Mouse (Mus musculus) embryonic facial prominence, embryonic 14.5 days (tissue): Measurements from ENCODE around the gene Dtx4. TPM values are rescaled to one million over a fixed set of nuclear protein-coding genes. Genes with fewer than 3 reads are reported as not detected.

ENCODE experiments used
- polyA plus RNA-seq: library from polyadenylated mRNA; unstranded; fragments of >200 nt; fragmentation: Nextera tagmentation; extraction: Ambion mirVana; gene quantifications from 2 replicates; pipeline ENCODE4 v1.2.1, GENCODE M21; 2014

Gene Dtx4
- polyA plus RNA-seq, 1 experiment from 2014 or later, result 11.9 TPM

Other genes with a start within 250 kb of the Dtx4 start
- not detected in 2 replicates for gene Olfr235, start 240.4 kb downstream of the Dtx4 start, polyA plus RNA-seq
- 0.15 TPM in 1 of 2 replicates, not detected in the other for gene Olfr1434, start 221.6 kb downstream of the Dtx4 start, polyA plus RNA-seq
- gene Olfr1436, start 202.3 kb downstream of the Dtx4 start, polyA plus RNA-seq, result not detected in 2 replicates
- gene Olfr1437, start 176.4 kb downstream of the Dtx4 start, polyA plus RNA-seq, result 0.28 TPM in 1 of 2 replicates, not detected in the other
- not detected in 2 replicates for gene Olfr1438-ps1, start 165.5 kb downstream of the Dtx4 start, polyA plus RNA-seq
- 0.04 and 0.13 TPM in 2 replicates for gene Olfr1440, start 114.2 kb downstream of the Dtx4 start, polyA plus RNA-seq
- 0.18 TPM in 1 of 2 replicates, not detected in the other for gene Olfr1441, start 84.0 kb downstream of the Dtx4 start, polyA plus RNA-seq
- gene Pfpl, start 73.5 kb downstream of the Dtx4 start, polyA plus RNA-seq, result 0.10 TPM in 1 of 2 replicates, not detected in the other
- 0.93 and 1.2 TPM in 2 replicates for gene Mpeg1, start 40.7 kb downstream of the Dtx4 start, polyA plus RNA-seq
- gene Fam111a, start 44.3 kb upstream of the Dtx4 start, polyA plus RNA-seq, result 28.3 and 28.9 TPM in 2 replicates
- 0.07 and 0.18 TPM in 2 replicates for gene Gm4952, start 98.5 kb upstream of the Dtx4 start, polyA plus RNA-seq
- not detected in 2 replicates for gene Glyat, start 131.9 kb upstream of the Dtx4 start, polyA plus RNA-seq
- not detected in 2 replicates for gene Olfr1442, start 169.0 kb upstream of the Dtx4 start, polyA plus RNA-seq
- not detected in 2 replicates for gene Olfr1443, start 176.7 kb upstream of the Dtx4 start, polyA plus RNA-seq
- gene Keg1, start 194.3 kb upstream of the Dtx4 start, polyA plus RNA-seq, result not detected in 2 replicates